Comparison of ENCODE assay signal across 8 mouse cellular contexts in the genomic region with DNA sequence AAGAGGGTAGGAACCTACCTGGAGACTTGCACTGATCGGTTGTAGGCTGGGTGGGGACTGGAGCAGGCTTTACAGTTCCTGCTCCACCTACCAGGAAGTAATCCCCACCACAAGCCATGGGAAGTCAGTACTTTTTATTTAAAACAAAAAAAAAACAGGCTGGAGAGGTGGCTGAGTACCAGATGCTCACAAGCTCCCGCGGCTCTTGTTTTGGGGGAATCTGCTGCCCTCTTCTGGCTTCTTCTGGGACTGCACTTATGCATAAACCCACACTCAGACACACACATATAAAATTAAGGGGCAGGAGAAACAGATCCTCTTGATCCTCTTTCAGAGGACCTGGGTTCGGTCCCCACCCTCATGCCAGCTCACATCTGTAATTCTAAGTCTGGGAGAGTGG. TPM values are rescaled to one million over a fixed set of nuclear protein-coding genes. Genes with fewer than 3 reads are reported as not detected.
DNase-seq lines count a peak whose midpoint lies in the region; ATAC-seq and TF ChIP-seq lines count a peak whose summit lies in the region.

No protein-coding gene starts in this region.

- peak; percentile 70 for TF ChIP-seq CTCF in heart, adult 2 months (IDR thresholded peaks at IDR 0.05)

- H3K4me3 ChIP-seq in heart, adult 2 months: no peak overlapping the region
- H3K4me3 ChIP-seq in midbrain, embryonic 14.5 days (replicated peaks; ENCODE audit: low read depth, low read length): no peak overlapping the region
- H3K4me3 ChIP-seq in midbrain, embryonic 13.5 days (replicated peaks): no peak overlapping the region
- no peak overlapping the region for H3K4me3 ChIP-seq in hindbrain, embryonic 13.5 days

- TF ChIP-seq EP300 in heart, adult 2 months (IDR thresholded peaks at IDR 0.05; ENCODE audit: insufficient read depth, low read depth, low read length): no peak

- no peaks in the 10 kb centered on the region for H3K27me3 ChIP-seq in heart, adult 2 months (ENCODE audit: control insufficient read depth, insufficient read depth, low read length)
- H3K27me3 ChIP-seq in midbrain, embryonic 14.5 days (ENCODE audit: control insufficient read depth, insufficient read depth, low read length): no peaks in the 10 kb centered on the region
- no peaks in the 10 kb centered on the region for H3K27me3 ChIP-seq in midbrain, embryonic 13.5 days
- H3K27me3 ChIP-seq in hindbrain, embryonic 13.5 days: no peaks in the 10 kb centered on the region

- 70% methylated on average over 4 of the region's 4 CpGs for WGBS in heart, adult 2 months
- 76% methylated on average over 4 of the region's 4 CpGs for WGBS in midbrain, embryonic 14.5 days
- WGBS in midbrain, embryonic 13.5 days: 68% methylated on average over 4 of the region's 4 CpGs
- 79% methylated on average over 4 of the region's 4 CpGs for WGBS in hindbrain, embryonic 13.5 days

- peak in 1 of 2 experiments; percentile 42 for DNase-seq in heart, adult 2 months
- no peak for DNase-seq in heart, adult 9 months (ENCODE audit: low spot score in 2 of 2)
- DNase-seq in midbrain, embryonic 14.5 days: peak; percentile 30
- DNase-seq in c-Kit-positive CD71-negative TER-119-negative erythroid progenitor cells, embryonic 14.5 days (ENCODE audit: low read depth): peak; percentile 35
- DNase-seq in lung, postnatal 36 days: peak; percentile 47
- no peak for DNase-seq in heart, adult 8-10 months (ENCODE audit: low spot score)

- H3K36me3 ChIP-seq in heart, adult 2 months (ENCODE audit: control insufficient read depth, insufficient read depth, low read length): no peaks in the 10 kb centered on the region
- H3K36me3 ChIP-seq in midbrain, embryonic 14.5 days (ENCODE audit: control insufficient read depth, insufficient read depth, low read length): no peaks in the 10 kb centered on the region
- H3K36me3 ChIP-seq in midbrain, embryonic 13.5 days: no peaks in the 10 kb centered on the region
- no peaks in the 10 kb centered on the region for H3K36me3 ChIP-seq in hindbrain, embryonic 13.5 days

- H3K79me2 ChIP-seq in heart, adult 2 months (replicated peaks; ENCODE audit: control insufficient read depth, insufficient read depth, low read length): no peaks in the 10 kb centered on the region

- intact Hi-C loops in heart, adult 2 months (cut with DNase I): no loop called here

- ATAC-seq in midbrain, embryonic 14.5 days (ENCODE audit: low FRiP score, low TSS enrichment): no peak
- ATAC-seq in midbrain, embryonic 13.5 days: no peak
- ATAC-seq in hindbrain, embryonic 13.5 days (ENCODE audit: low FRiP score): no peak

- TF ChIP-seq POLR2A in heart, adult 2 months (IDR thresholded peaks at IDR 0.05; ENCODE audit: insufficient read depth, low read depth, low read length): no peak

- no peaks in the 10 kb centered on the region for H3K9me3 ChIP-seq in midbrain, embryonic 14.5 days (ENCODE audit: control insufficient read depth, low read length)
- peaks cover 5% of the 10 kb centered on the region; the same call in 1 of the 2 replicates for H3K9me3 ChIP-seq in midbrain, embryonic 13.5 days
- H3K9me3 ChIP-seq in hindbrain, embryonic 13.5 days: no peaks in the 10 kb centered on the region

- H3K27ac ChIP-seq in heart, adult 2 months: no peak overlapping the region
- no peak overlapping the region for H3K27ac ChIP-seq in midbrain, embryonic 14.5 days (replicated peaks; ENCODE audit: low read depth, low read length)
- H3K27ac ChIP-seq in midbrain, embryonic 13.5 days: no peak overlapping the region
- no peak overlapping the region for H3K27ac ChIP-seq in hindbrain, embryonic 13.5 days

- H3K9ac ChIP-seq in heart, adult 2 months (ENCODE audit: low read depth, low read length): no peak overlapping the region
- no peak overlapping the region for H3K9ac ChIP-seq in midbrain, embryonic 14.5 days (replicated peaks; ENCODE audit: low read length)
- H3K9ac ChIP-seq in midbrain, embryonic 13.5 days (replicated peaks): no peak overlapping the region
- H3K9ac ChIP-seq in hindbrain, embryonic 13.5 days: no peak overlapping the region

- H3K4me1 ChIP-seq in heart, adult 2 months (ENCODE audit: control insufficient read depth, insufficient read depth, low read length): no peaks in the 10 kb centered on the region
- no peaks in the 10 kb centered on the region for H3K4me1 ChIP-seq in midbrain, embryonic 14.5 days (ENCODE audit: control insufficient read depth, insufficient read depth, low read length)
- no peaks in the 10 kb centered on the region for H3K4me1 ChIP-seq in midbrain, embryonic 13.5 days (replicated peaks)
- H3K4me1 ChIP-seq in hindbrain, embryonic 13.5 days (replicated peaks): 0 out of 2 replicates have a peak, but pooled peaks cover 2% of the 10 kb centered on the region

- no peak overlapping the region for H3K4me2 ChIP-seq in midbrain, embryonic 14.5 days (ENCODE audit: low read length)
- H3K4me2 ChIP-seq in midbrain, embryonic 13.5 days (replicated peaks): no peak overlapping the region
- no peak overlapping the region for H3K4me2 ChIP-seq in hindbrain, embryonic 13.5 days

RNA-seq across cellular contexts. Expression of gene Tmem40, which starts 27.3 kb away (rescaled TPM):
- 1 to 10 TPM in 1 of 2 experiments, not detected in 1; 2.4 TPM for total RNA-seq in heart, adult 2 months (2021)
- 0.47 and 0.92 TPM in 2 replicates for polyA plus RNA-seq in heart, adult 2 months (2012; rRNA removed)
- 0.66 and 1.4 TPM in 2 replicates for polyA plus RNA-seq in midbrain, embryonic 14.5 days (2014; fragmentation: Nextera tagmentation; extraction: Ambion mirVana)
- 0.79 and 1.1 TPM in 2 replicates for polyA plus RNA-seq in midbrain, embryonic 13.5 days (2015; fragmentation: Nextera tagmentation; extraction: Ambion mirVana)
- polyA plus RNA-seq in hindbrain, embryonic 13.5 days (2015; fragmentation: Nextera tagmentation; extraction: Ambion mirVana): 1.6 and 1.7 TPM in 2 replicates
- total RNA-seq in heart, adult 8-10 months (2022): 1 to 10 TPM in 1 of 4 experiments, under 1 TPM in 3; 0.41 to 1.0 (median 0.60) TPM

RNA-seq across cellular contexts. Expression of gene Cand2, which starts 39.4 kb away (rescaled TPM):
- 10 to 100 TPM; 69.3 to 77.2 TPM for total RNA-seq in heart, adult 2 months (2021)
- 59.0 and 68.4 TPM in 2 replicates for polyA plus RNA-seq in heart, adult 2 months (2012; rRNA removed)
- 9.0 and 12.6 TPM in 2 replicates for polyA plus RNA-seq in midbrain, embryonic 14.5 days (2014; fragmentation: Nextera tagmentation; extraction: Ambion mirVana)
- 16.4 and 18.5 TPM in 2 replicates for polyA plus RNA-seq in midbrain, embryonic 13.5 days (2015; fragmentation: Nextera tagmentation; extraction: Ambion mirVana)
- 14.8 and 15.0 TPM in 2 replicates for polyA plus RNA-seq in hindbrain, embryonic 13.5 days (2015; fragmentation: Nextera tagmentation; extraction: Ambion mirVana)
- 10 to 100 TPM; 77.2 to 97.7 (median 87.6) TPM for total RNA-seq in heart, adult 8-10 months (2022)

RNA-seq across cellular contexts. Expression of gene Raf1, which starts 58.5 kb away (rescaled TPM):
- 100 to 1,000 TPM; 103 to 109 TPM for total RNA-seq in heart, adult 2 months (2021)
- 145 and 186 TPM in 2 replicates for polyA plus RNA-seq in heart, adult 2 months (2012; rRNA removed)
- polyA plus RNA-seq in midbrain, embryonic 14.5 days (2014; fragmentation: Nextera tagmentation; extraction: Ambion mirVana): 148 and 179 TPM in 2 replicates
- polyA plus RNA-seq in midbrain, embryonic 13.5 days (2015; fragmentation: Nextera tagmentation; extraction: Ambion mirVana): 141 and 159 TPM in 2 replicates
- polyA plus RNA-seq in hindbrain, embryonic 13.5 days (2015; fragmentation: Nextera tagmentation; extraction: Ambion mirVana): 147 and 149 TPM in 2 replicates
- total RNA-seq in heart, adult 8-10 months (2022): 100 to 1,000 TPM in 3 of 4 experiments, 10 to 100 TPM in 1; 97.6 to 104 (median 102) TPM

Comparison
In these comparisons a context has a peak if more than half of its experiments do, and no peak if none do; other contexts are left out.
1. DNase-seq: peak in midbrain, embryonic 14.5 days (single experiment), c-Kit-positive CD71-negative TER-119-negative erythroid progenitor cells, embryonic 14.5 days (single experiment) and lung, postnatal 36 days (single experiment); none in heart, adult 9 months (0 of 2) and heart, adult 8-10 months (single experiment).